Mouse (Mus musculus) intestine, postnatal 0 days (tissue): Measurements from ENCODE around the gene Mpp3. TPM values are rescaled to one million over a fixed set of nuclear protein-coding genes. Genes with fewer than 3 reads are reported as not detected.
A peak's percentile ranks its signal among the peaks of the same experiment; 100 is the strongest.

Experiments
- ATAC-seq: fragments of 200-750 bp; cut with Nextera tagmentation; 2 replicates; pipeline ENCODE4 v1.8.0; 2017; ENCODE audit warnings: mild to moderate bottlenecking, moderate TSS enrichment, moderate library complexity
- H3K27ac ChIP-seq: fragments of 300-500 bp; sonication (generic); 2 replicates; pipeline ENCODE4 v1.5.1; 2014; ENCODE audit warnings: mild to moderate bottlenecking, low read depth, low read length, moderate library complexity
- H3K27me3 ChIP-seq: fragments of 300-500 bp; sonication (generic); replicated peaks from 2 replicates; pipeline ENCODE4 v1.6.1; 2014; ENCODE audit warnings: low read length, mixed read lengths; ENCODE audit not compliant: control insufficient read depth, insufficient read depth
- H3K36me3 ChIP-seq: fragments of 300-500 bp; sonication (generic); 2 replicates; pipeline ENCODE4 v1.6.1; 2014; ENCODE audit warnings: mild to moderate bottlenecking, moderate library complexity; ENCODE audit not compliant: control insufficient read depth, insufficient read depth
- H3K4me1 ChIP-seq: fragments of 300-500 bp; sonication (generic); replicated peaks from 2 replicates; pipeline ENCODE4 v1.6.1; 2014; ENCODE audit warnings: antibody characterized with exemption, low read length, mixed read lengths; ENCODE audit not compliant: control insufficient read depth, insufficient read depth
- H3K4me2 ChIP-seq: fragments of 300-500 bp; sonication (generic); replicated peaks from 2 replicates; pipeline ENCODE4 v1.6.1; 2014; ENCODE audit warnings: low read depth, mild to moderate bottlenecking, moderate library complexity
- H3K4me3 ChIP-seq: fragments of 300-500 bp; sonication (generic); 2 replicates; pipeline ENCODE4 v1.5.1; 2014; ENCODE audit warnings: low read depth, low read length
- H3K9ac ChIP-seq: fragments of 300-500 bp; sonication (generic); 2 replicates; pipeline ENCODE4 v1.6.1; 2014; ENCODE audit warnings: mild to moderate bottlenecking, low read depth, low read length
- H3K9me3 ChIP-seq: fragments of 300-500 bp; sonication (generic); 2 replicates; pipeline ENCODE4 v1.6.1; 2016; ENCODE audit warnings: mixed run types; ENCODE audit not compliant: control insufficient read depth
- CTCF ChIP-seq: sonication (generic); IDR thresholded peaks from 2 replicates; pipeline ENCODE4 v1.5.1; 2016; ENCODE audit warnings: low read depth, mild to moderate bottlenecking, control low read depth, antibody characterized with exemption, moderate library complexity
- WGBS: fragments of 180-500 bp; shearing (Covaris S2); extraction: QIAGEN DNeasy Blood & Tissue Kit; methylation state at CpG from one replicate; pipeline ENCODE4 v1.1.7; 2014; 5-methylcytosine and 5-hydroxymethylcytosine counted together
- polyA plus RNA-seq: library from polyadenylated mRNA; unstranded; fragments of >200 nt; fragmentation: Nextera tagmentation; extraction: Ambion mirVana; gene quantifications from 2 replicates; pipeline ENCODE4 v1.2.1, GENCODE M21; 2015

Mpp3 gene
- 8.1 and 8.6 TPM in 2 replicates for polyA plus RNA-seq

- H3K27ac ChIP-seq: no peak within 1 kb of the TSS
- no peaks in the 10 kb centered on the region for H3K36me3 ChIP-seq
- H3K9ac ChIP-seq: peak within 1 kb of the TSS; percentile 58; the same call in 1 of the 2 replicates
- H3K4me1 ChIP-seq: no peaks in the 10 kb centered on the region; the same call in 1 of the 2 replicates
- TF ChIP-seq CTCF: no peak
- peak within 1 kb of the TSS; percentile 60 for H3K4me3 ChIP-seq
- H3K4me2 ChIP-seq: peak within 1 kb of the TSS; percentile 94
- 83% methylated on average over 6 of the region's 6 CpGs for WGBS
- no peaks in the 10 kb centered on the region for H3K9me3 ChIP-seq
- ATAC-seq: no peak
- H3K27me3 ChIP-seq: 0 out of 2 replicates have a peak, but pooled peaks cover 9% of the 10 kb centered on the region
Observed at GRCm38 (mm10) chr11:102028087-102028816, at the start of gene Mpp3. Gene Mpp3, minus strand, starts transcription at chr11:102028461.

DNA sequence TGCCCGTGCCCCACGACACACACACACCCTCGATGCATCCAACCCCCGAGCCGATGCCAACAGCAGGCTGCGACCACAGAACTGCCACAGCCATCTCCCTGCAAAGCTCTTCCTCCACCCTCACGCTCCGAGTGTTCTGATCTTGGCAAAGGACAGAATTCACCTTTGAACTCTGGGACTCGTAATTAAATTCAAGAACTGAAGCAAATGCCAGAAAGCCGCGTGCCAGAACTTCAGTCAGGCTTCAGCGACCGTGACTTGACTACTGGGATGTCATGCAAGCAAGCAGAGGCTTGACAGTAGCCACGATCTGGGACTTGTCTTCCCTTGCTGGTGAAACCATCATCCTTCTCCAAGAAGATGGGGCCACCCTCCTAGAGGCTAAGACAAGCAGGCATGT is 45.5 kb upstream of the Mpp3 start:
- 75% methylated on average over 14 of the region's 14 CpGs for WGBS
- TF ChIP-seq CTCF: no peak
- no peak overlapping the region for H3K9ac ChIP-seq

DNA sequence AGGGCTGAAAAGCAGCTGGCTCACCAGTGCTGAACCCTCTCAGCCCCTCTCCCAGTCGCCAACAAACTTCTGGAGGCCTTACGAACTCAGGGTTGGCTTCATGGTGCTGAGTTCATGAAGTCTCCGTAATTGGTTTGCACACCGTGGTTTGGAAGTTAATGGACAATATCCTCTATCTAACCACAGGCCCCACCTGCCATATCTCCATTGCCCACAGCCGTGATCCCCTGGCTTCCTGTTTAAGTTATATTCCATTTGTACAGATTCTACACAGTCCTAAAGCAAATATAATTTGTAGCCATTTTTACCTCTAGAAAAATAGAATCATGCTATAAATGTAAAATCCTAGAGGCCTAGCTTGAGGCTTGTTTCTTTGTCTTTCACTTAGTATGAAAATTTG is 44.5 kb upstream of the Mpp3 start:
- no peak overlapping the region for H3K4me3 ChIP-seq
- no peaks in the 10 kb centered on the region for H3K36me3 ChIP-seq
- no peaks in the 10 kb centered on the region for H3K9me3 ChIP-seq
- H3K4me1 ChIP-seq: no peaks in the 10 kb centered on the region
- no peaks in the 10 kb centered on the region for H3K27me3 ChIP-seq
- TF ChIP-seq CTCF: no peak
- H3K9ac ChIP-seq: no peak overlapping the region
- H3K4me2 ChIP-seq: no peak overlapping the region
- no peak for ATAC-seq
- no peak overlapping the region for H3K27ac ChIP-seq
- 70% methylated on average over 5 of the region's 5 CpGs for WGBS

More for the DNA sequence above, 45.5 kb upstream of the Mpp3 start:
- Histone ChIP-seq H3K4me2 (no peak overlapping the region), H3K36me3 (no peaks in the 10 kb centered on the region), H3K4me1 (no peaks in the 10 kb centered on the region), H3K27ac (no peak overlapping the region), H3K9me3 (no peaks in the 10 kb centered on the region), H3K27me3 (no peaks in the 10 kb centered on the region), H3K4me3 (no peak overlapping the region)
- ATAC-seq: no peak

DNA sequence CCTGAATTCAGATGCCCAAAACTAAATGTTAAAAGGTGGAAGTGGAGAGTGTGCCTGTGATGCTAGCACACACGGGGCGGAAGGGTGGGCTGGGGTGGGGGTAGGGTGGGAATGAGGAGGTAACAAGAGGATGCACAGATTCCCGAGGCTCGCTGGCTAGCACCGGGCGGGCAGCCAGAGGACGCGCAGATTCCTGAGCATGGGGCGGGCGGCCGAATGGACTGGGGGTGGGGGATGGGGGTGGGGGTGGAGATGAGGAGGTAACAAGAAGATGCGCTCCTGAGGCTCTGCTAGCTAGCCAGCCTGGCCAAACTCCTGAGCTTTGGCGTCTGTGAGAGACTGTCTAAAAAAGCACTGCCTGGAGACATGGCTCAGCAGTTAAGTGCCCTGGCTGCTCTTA is 42.2 kb upstream of the Mpp3 start:
- Histone ChIP-seq H3K4me3 (no peak overlapping the region), H3K9ac (no peak overlapping the region), H3K27ac (no peak overlapping the region), H3K9me3 (no peaks in the 10 kb centered on the region), H3K4me2 (peak overlapping the region; percentile 41), H3K27me3 (no peaks in the 10 kb centered on the region), H3K36me3 (no peaks in the 10 kb centered on the region), H3K4me1 (no peaks in the 10 kb centered on the region)
- WGBS: 30% methylated on average over 13 of the region's 13 CpGs
- TF ChIP-seq CTCF: no peak
- ATAC-seq: no peak

DNA sequence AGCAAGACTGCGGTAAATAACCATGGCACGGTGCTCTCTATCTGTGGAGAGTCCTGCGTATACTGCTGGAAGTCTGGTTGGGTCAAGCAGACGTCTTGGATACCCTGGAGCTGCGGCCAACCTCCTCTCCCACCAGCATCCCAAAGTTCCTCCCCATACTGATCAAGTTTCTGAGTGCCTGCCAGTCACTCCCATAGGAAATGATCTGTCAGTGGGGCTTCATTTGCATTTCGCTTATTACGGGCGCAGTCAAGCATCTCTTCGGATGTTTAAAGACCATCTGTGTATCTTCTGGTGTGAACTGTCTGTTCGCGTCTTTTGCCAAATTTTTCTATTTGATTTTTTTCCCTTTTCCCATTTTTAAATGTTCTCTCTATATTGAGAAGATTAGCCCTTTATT is 41.4 kb upstream of the Mpp3 start:
- Histone ChIP-seq H3K36me3 (no peaks in the 10 kb centered on the region), H3K9ac (no peak overlapping the region), H3K4me3 (no peak overlapping the region), H3K27ac (no peak overlapping the region), H3K4me1 (no peaks in the 10 kb centered on the region), H3K9me3 (no peaks in the 10 kb centered on the region), H3K4me2 (no peak overlapping the region), H3K27me3 (no peaks in the 10 kb centered on the region)
- TF ChIP-seq CTCF: no peak
- WGBS: 72% methylated on average over 11 of the region's 11 CpGs
- no peak for ATAC-seq

- no peak for ATAC-seq
- no peaks in the 10 kb centered on the region for H3K9me3 ChIP-seq
- H3K4me3 ChIP-seq: no peak overlapping the region
- H3K36me3 ChIP-seq: no peaks in the 10 kb centered on the region
- H3K9ac ChIP-seq: no peak overlapping the region
- H3K27me3 ChIP-seq: no peaks in the 10 kb centered on the region
- WGBS: 49% methylated on average over 2 of the region's 2 CpGs
- H3K4me1 ChIP-seq: no peaks in the 10 kb centered on the region
- TF ChIP-seq CTCF: peak; percentile 71
- no peak overlapping the region for H3K4me2 ChIP-seq
- no peak overlapping the region for H3K27ac ChIP-seq
Observed at GRCm38 (mm10) chr11:102068969-102069368, 40.7 kb upstream of the Mpp3 start.
